Mouse (Mus musculus) spleen, adult 2 months (tissue): ENCODE results near the gene Olfr48.

ENCODE experiments used
- CTCF ChIP-seq: fragments of 200-500 bp; IDR thresholded peaks from 2 replicates; pipeline ENCODE4 v1.5.1; 2011; ENCODE audit warnings: mild to moderate bottlenecking, inconsistent platforms; ENCODE audit not compliant: insufficient read depth, insufficient read length, insufficient replicate concordance; ENCODE audit errors: extremely low read depth
- POLR2A ChIP-seq: fragments of 200-500 bp; IDR thresholded peaks from 2 replicates; pipeline ENCODE4 v1.6.1; 2011; ENCODE audit warnings: low read depth, low read length, inconsistent platforms

- no peak for TF ChIP-seq CTCF
- TF ChIP-seq POLR2A = no peak
Measured at GRCm38 (mm10) chr2:89793519-89793918, 54.5 kb downstream of the Olfr48 start, which contains the start of gene Olfr1254.
